Comparison of ENCODE assay signal across 8 mouse cellular contexts in the genomic region with DNA sequence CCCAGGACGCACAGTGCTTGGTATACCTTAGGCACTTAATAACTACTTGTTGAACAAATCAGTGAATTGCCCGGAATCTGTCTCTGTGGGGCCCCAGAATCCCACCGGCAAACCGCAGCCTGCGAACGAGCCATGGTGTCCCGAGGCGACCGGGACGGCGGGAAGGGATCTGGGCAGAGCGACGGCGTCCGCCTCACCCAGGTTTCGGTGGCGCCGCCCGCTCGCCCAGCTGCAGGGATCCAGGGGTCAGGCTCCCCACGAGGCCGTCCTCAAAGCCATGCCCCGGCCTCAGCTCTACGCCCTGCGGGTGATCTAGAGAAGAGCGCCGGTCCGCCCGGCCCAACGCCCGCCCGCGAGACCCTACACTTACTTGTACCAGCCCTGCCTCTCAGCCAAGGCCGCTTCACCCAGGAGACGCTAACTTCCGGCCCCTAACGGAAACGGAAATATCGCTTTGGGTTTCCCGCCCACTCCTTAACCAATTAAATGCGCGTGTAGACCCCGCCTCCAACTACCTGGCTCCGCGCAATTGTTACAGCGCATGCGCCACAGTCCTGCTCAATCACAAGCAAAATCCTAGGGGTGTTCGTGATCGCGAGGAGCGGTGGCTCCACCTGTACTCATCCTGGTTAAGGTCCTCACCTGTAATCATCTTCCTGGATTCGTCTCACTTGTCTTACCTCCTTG. TPM values are rescaled to one million over a fixed set of nuclear protein-coding genes. Genes with fewer than 3 reads are reported as not detected.
DNase-seq lines count a peak whose midpoint lies in the region; ATAC-seq and TF ChIP-seq lines count a peak whose summit lies in the region.

TSS of gene Elof1 (minus strand) at position 433 of the 687 bp plus-strand sequence.

- no peak for TF ChIP-seq CTCF in G1E (IDR thresholded peaks at IDR 0.05; ENCODE audit: low read depth, low read length)
- peak; percentile 41 for TF ChIP-seq CTCF in layer of hippocampus, adult 2 months (conservative IDR thresholded peaks at IDR 0.05)
- TF ChIP-seq CTCF in lung, embryonic 14.5 days (IDR thresholded peaks at IDR 0.05; ENCODE audit: low read depth), result no peak
- no peak for TF ChIP-seq CTCF in olfactory bulb, adult 2 months (IDR thresholded peaks at IDR 0.05; ENCODE audit: insufficient read depth, low read depth, low read length)
- TF ChIP-seq CTCF in thymus, adult 2 months (IDR thresholded peaks at IDR 0.05; ENCODE audit: borderline replicate concordance, control insufficient read depth, extremely low read depth, insufficient read depth, low read length, poor library complexity), result peak; percentile 49; the same call in 1 of the 2 replicates

- TF ChIP-seq POLR2A in olfactory bulb, adult 2 months (IDR thresholded peaks at IDR 0.05; ENCODE audit: insufficient read depth, low read depth, low read length), result peak; percentile 63; the same call in 1 of the 2 replicates
- TF ChIP-seq POLR2A in thymus, adult 2 months (IDR thresholded peaks at IDR 0.05; ENCODE audit: control insufficient read depth, extremely low read depth, insufficient read depth, low read length, poor library complexity), result peak; percentile 42; the same call in 1 of the 2 replicates

- DNase-seq in G1E (ENCODE audit: low spot score), result peak; percentile 88
- peak; percentile 95 to 97 for DNase-seq in cerebellum, adult 18-20 months
- DNase-seq in heart, postnatal 36 days, result peak; percentile 90
- DNase-seq in layer of hippocampus, adult 2 months (ENCODE audit: low spot score in 2 of 2), result peak; percentile 91 to 96
- DNase-seq in lung, embryonic 14.5 days, result peak; percentile 99
- peak; percentile 93 for DNase-seq in thymus, adult 2 months

- peak within 1 kb of the TSS; percentile 65 for H3K27ac ChIP-seq in forebrain, embryonic 16.5 days (ENCODE audit: low read length)
- H3K27ac ChIP-seq in layer of hippocampus, adult 2 months, result peak within 1 kb of the TSS; percentile 96
- H3K27ac ChIP-seq in lung, embryonic 14.5 days (ENCODE audit: low read depth), result peak within 1 kb of the TSS; percentile 64; the same call in 1 of the 2 replicates
- H3K27ac ChIP-seq in olfactory bulb, adult 2 months (ENCODE audit: insufficient read depth, low read depth, low read length), result 0 out of 2 replicates have a peak within 1 kb of the TSS, but pooled peaks have one; percentile 11
- H3K27ac ChIP-seq in thymus, adult 2 months (ENCODE audit: control insufficient read depth, insufficient read depth, low read length), result no peak within 1 kb of the TSS

- peak within 1 kb of the TSS; percentile 77 for H3K9ac ChIP-seq in forebrain, embryonic 16.5 days (replicated peaks; ENCODE audit: low read depth, low read length)
- peak within 1 kb of the TSS; percentile 75 for H3K9ac ChIP-seq in lung, embryonic 14.5 days

- peak within 1 kb of the TSS; percentile 90 for H3K4me2 ChIP-seq in forebrain, embryonic 16.5 days (ENCODE audit: low read length)
- H3K4me2 ChIP-seq in lung, embryonic 14.5 days, result peak within 1 kb of the TSS; percentile 66

- H3K36me3 ChIP-seq in G1E (replicated peaks), result peaks cover 37% of the 10 kb centered on the region
- H3K36me3 ChIP-seq in forebrain, embryonic 16.5 days (ENCODE audit: control insufficient read depth, insufficient read depth), result peaks cover 7% of the 10 kb centered on the region
- peaks cover 22% of the 10 kb centered on the region for H3K36me3 ChIP-seq in lung, embryonic 14.5 days (ENCODE audit: insufficient read depth)
- peaks cover 17% of the 10 kb centered on the region for H3K36me3 ChIP-seq in thymus, adult 2 months (ENCODE audit: control insufficient read depth, insufficient read depth, low read length)

- peaks cover 68% of the 10 kb centered on the region for H3K4me1 ChIP-seq in G1E (ENCODE audit: insufficient read depth, low read depth, low read length)
- H3K4me1 ChIP-seq in forebrain, embryonic 16.5 days (replicated peaks; ENCODE audit: control insufficient read depth, insufficient read depth, low read length), result peaks cover 17% of the 10 kb centered on the region
- H3K4me1 ChIP-seq in lung, embryonic 14.5 days (ENCODE audit: insufficient read depth), result peaks cover 7% of the 10 kb centered on the region
- H3K4me1 ChIP-seq in olfactory bulb, adult 2 months (ENCODE audit: control insufficient read depth, insufficient read depth, low read length), result peaks cover 9% of the 10 kb centered on the region
- H3K4me1 ChIP-seq in thymus, adult 2 months (replicated peaks; ENCODE audit: control insufficient read depth, insufficient read depth, low read length), result peaks cover 9% of the 10 kb centered on the region

- ATAC-seq in G1E (ENCODE audit: extremely low read depth, insufficient number of reproducible peaks, low FRiP score, poor library complexity, severe bottlenecking), result peak; percentile 91
- ATAC-seq in forebrain, embryonic 16.5 days, result peak; percentile 98
- peak; percentile 96 for ATAC-seq in lung, embryonic 14.5 days (ENCODE audit: insufficient read depth)

- H3K4me3 ChIP-seq in G1E (ENCODE audit: low read depth, low read length), result peak within 1 kb of the TSS; percentile 87
- peak within 1 kb of the TSS; percentile 81 for H3K4me3 ChIP-seq in forebrain, embryonic 16.5 days (replicated peaks; ENCODE audit: low read length)
- H3K4me3 ChIP-seq in layer of hippocampus, adult 2 months, result peak within 1 kb of the TSS; percentile 76
- peak within 1 kb of the TSS; percentile 86 for H3K4me3 ChIP-seq in lung, embryonic 14.5 days (ENCODE audit: low read depth, low read length)
- H3K4me3 ChIP-seq in olfactory bulb, adult 2 months (ENCODE audit: insufficient read depth, low read depth, low read length), result peak within 1 kb of the TSS; percentile 75
- peak within 1 kb of the TSS; percentile 72 for H3K4me3 ChIP-seq in thymus, adult 2 months (ENCODE audit: control insufficient read depth, insufficient read depth, low read length)

- 0 out of 2 replicates have a peak, but pooled peaks cover 2% of the 10 kb centered on the region for H3K9me3 ChIP-seq in G1E (replicated peaks)
- no peaks in the 10 kb centered on the region for H3K9me3 ChIP-seq in forebrain, embryonic 16.5 days (ENCODE audit: control insufficient read depth, low read length)
- H3K9me3 ChIP-seq in lung, embryonic 14.5 days (ENCODE audit: low read depth, low read length), result no peaks in the 10 kb centered on the region

- intact Hi-C loops in heart, postnatal 36 days (cut with DNase I), result loop anchor here (2.0 kb wide), 1 partner anchor 32 kb away; the partner anchor contains the start of gene Ecsit

- no peaks in the 10 kb centered on the region for H3K27me3 ChIP-seq in G1E (ENCODE audit: insufficient read depth, low read length)
- 0 out of 2 replicates have a peak, but pooled peaks cover 2% of the 10 kb centered on the region for H3K27me3 ChIP-seq in forebrain, embryonic 16.5 days (replicated peaks; ENCODE audit: control insufficient read depth, insufficient read depth, low read length)
- no peaks in the 10 kb centered on the region for H3K27me3 ChIP-seq in lung, embryonic 14.5 days (ENCODE audit: insufficient read depth, low read length)
- H3K27me3 ChIP-seq in thymus, adult 2 months (ENCODE audit: control insufficient read depth, insufficient read depth, low read length), result no peaks in the 10 kb centered on the region

- under 1% methylated on average over 52 of the region's 52 CpGs for WGBS in forebrain, embryonic 16.5 days
- under 1% methylated on average over 52 of the region's 52 CpGs for whole genome bisulfite sequencing in lung, embryonic 14.5 days
- under 1% methylated on average over 52 of the region's 52 CpGs for WGBS in olfactory bulb, adult 2 months
- WGBS in thymus, adult 2 months, result under 1% methylated on average over 52 of the region's 52 CpGs

RNA-seq across cellular contexts. Expression of gene Elof1, which starts in this region (rescaled TPM):
- 88.3 and 119 TPM in 2 replicates for total RNA-seq in G1E (2014; fragmentation: Nextera tagmentation)
- total RNA-seq in G1E (2017), result 66.7 and 86.0 TPM in 2 replicates
- 90.8 and 98.4 TPM in 2 replicates for polyA plus RNA-seq in G1E (2012)
- 147 and 168 TPM in 2 replicates for polyA plus RNA-seq in forebrain, embryonic 16.5 days (2015; fragmentation: Nextera tagmentation; extraction: Ambion mirVana)
- total RNA-seq in heart, postnatal 36 days (2021), result 10 to 100 TPM; 37.1 to 37.8 TPM
- total RNA-seq in layer of hippocampus, adult 2 months (2021), result 10 to 100 TPM; 54.6 to 54.8 TPM
- polyA plus RNA-seq in lung, embryonic 14.5 days (2014; fragmentation: Nextera tagmentation; extraction: Ambion mirVana), result 196 and 212 TPM in 2 replicates
- not detected in 2 replicates for polyA plus RNA-seq in olfactory bulb, adult 2 months (2012; ENCODE audit: insufficient read depth, insufficient read length, low replicate concordance, missing spikeins)
- polyA plus RNA-seq in thymus, adult 2 months (2012; rRNA removed), result 187 and 205 TPM in 2 replicates

Comparison
In these comparisons a context has a peak if more than half of its experiments do, and no peak if none do; other contexts are left out.
1. CTCF ChIP-seq: peak in layer of hippocampus, adult 2 months (single experiment) and thymus, adult 2 months (single experiment); none in G1E (single experiment), lung, embryonic 14.5 days (single experiment) and olfactory bulb, adult 2 months (single experiment).
2. Peak in every context shown above with its lines, with median percentiles within 50 percentile points of each other: ATAC-seq, DNase-seq and H3K4me3 ChIP-seq.